Mouse (Mus musculus): Measurements from ENCODE around the gene Tmem245.

- TF ChIP-seq CTCF (IDR thresholded peaks at IDR 0.05; ENCODE audit: low read depth) (no peak), EP300 (IDR thresholded peaks at IDR 0.05; ENCODE audit: low read depth) (no peak)
Observed at GRCm38 (mm10) chr4:56942567-56942966, 4.7 kb downstream of the Tmem245 start.
